Mouse (Mus musculus) spleen, adult 2 months (tissue): Measurements from ENCODE around the gene Trcg1.

Source experiments
- CTCF ChIP-seq: fragments of 200-500 bp; IDR thresholded peaks from 2 replicates; pipeline ENCODE4 v1.5.1; 2011; ENCODE audit warnings: mild to moderate bottlenecking, inconsistent platforms; ENCODE audit not compliant: insufficient read depth, insufficient read length, insufficient replicate concordance; ENCODE audit errors: extremely low read depth
- POLR2A ChIP-seq: fragments of 200-500 bp; IDR thresholded peaks from 2 replicates; pipeline ENCODE4 v1.6.1; 2011; ENCODE audit warnings: low read depth, low read length, inconsistent platforms

- TF ChIP-seq CTCF (no peak), POLR2A (no peak)
These were observed 17.7 kb downstream of the Trcg1 start for GRCm38 (mm10) chr9:57254061-57254460.
